Mouse (Mus musculus): ENCODE data around the gene Tdrd1. TPM values are rescaled to one million over a fixed set of nuclear protein-coding genes. Genes with fewer than 3 reads are reported as not detected.

Tdrd1 gene
- total and polyA plus RNA-seq, 3 experiments: not detected

DNA sequence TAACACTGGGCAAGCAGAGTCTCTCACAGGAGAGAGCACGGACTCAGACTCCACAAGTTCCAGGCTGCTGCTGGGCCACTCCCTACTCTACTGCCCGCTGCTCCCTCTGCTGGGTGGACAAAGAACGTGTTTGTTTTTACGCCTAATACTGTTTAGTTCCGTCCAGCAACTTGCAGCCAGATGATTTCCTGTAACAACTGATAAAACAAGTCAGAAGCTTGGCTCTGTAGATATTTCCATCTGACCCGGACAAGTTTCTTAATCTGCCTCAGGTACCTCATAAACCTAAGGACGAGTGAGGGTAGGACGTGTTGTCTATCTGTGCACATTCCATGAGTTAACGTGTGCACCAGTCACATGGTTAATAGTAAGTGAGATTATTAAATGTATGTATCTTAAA lies 14.4 kb upstream of the Tdrd1 start (continued):
- TF ChIP-seq CHD2 (IDR thresholded peaks at IDR 0.05; ENCODE audit: low read length): no peak
- TF ChIP-seq ZNF384 (IDR thresholded peaks at IDR 0.05; ENCODE audit: low read depth, low read length): no peak
- TF ChIP-seq HCFC1 (IDR thresholded peaks at IDR 0.05; ENCODE audit: low read depth, low read length): peak; percentile 64
- peak; percentile 54; the same call in 1 of the 2 replicates for TF ChIP-seq MYB (IDR thresholded peaks at IDR 0.05; ENCODE audit: low read depth, low read length)
- TF ChIP-seq NRF1 (IDR thresholded peaks at IDR 0.05; ENCODE audit: insufficient read depth, low read depth, low read length, poor library complexity, severe bottlenecking): no peak
- no peak for TF ChIP-seq JUND (IDR thresholded peaks at IDR 0.05; ENCODE audit: low read depth, low read length)
- peak; percentile 83 for TF ChIP-seq SIN3A (IDR thresholded peaks at IDR 0.05; ENCODE audit: low read length)
- no peak for TF ChIP-seq NELFE (IDR thresholded peaks at IDR 0.05; ENCODE audit: low read depth, low read length)
- no peak for TF ChIP-seq ZKSCAN1 (IDR thresholded peaks at IDR 0.05; ENCODE audit: low read depth, low read length)
- TF ChIP-seq RAD21 (IDR thresholded peaks at IDR 0.05; ENCODE audit: low read depth, low read length): peak; percentile 65
- no peak for TF ChIP-seq CHD1 (IDR thresholded peaks at IDR 0.05; ENCODE audit: low read depth, low read length)
- peak; percentile 63 for TF ChIP-seq MAX (IDR thresholded peaks at IDR 0.05; ENCODE audit: low read length)
- peak; percentile 84 for TF ChIP-seq TCF12 (IDR thresholded peaks at IDR 0.05; ENCODE audit: low read depth, low read length)
- TF ChIP-seq MAZ (IDR thresholded peaks at IDR 0.05; ENCODE audit: low read depth, low read length): 0 out of 2 replicates have a peak, but pooled peaks have one; percentile 41
- peak; percentile 45 for TF ChIP-seq ZC3H11A (IDR thresholded peaks at IDR 0.05; ENCODE audit: low read depth, low read length)
- no peak for TF ChIP-seq POLR2AphosphoS2 (IDR thresholded peaks at IDR 0.05; ENCODE audit: low read length)
- no peak for TF ChIP-seq POLR2AphosphoS5 (IDR thresholded peaks at IDR 0.05; ENCODE audit: borderline replicate concordance, low read depth, low read length)
- TF ChIP-seq GABPA (IDR thresholded peaks at IDR 0.05; ENCODE audit: low read depth, low read length): peak; percentile 38; the same call in 1 of the 2 replicates

DNA sequence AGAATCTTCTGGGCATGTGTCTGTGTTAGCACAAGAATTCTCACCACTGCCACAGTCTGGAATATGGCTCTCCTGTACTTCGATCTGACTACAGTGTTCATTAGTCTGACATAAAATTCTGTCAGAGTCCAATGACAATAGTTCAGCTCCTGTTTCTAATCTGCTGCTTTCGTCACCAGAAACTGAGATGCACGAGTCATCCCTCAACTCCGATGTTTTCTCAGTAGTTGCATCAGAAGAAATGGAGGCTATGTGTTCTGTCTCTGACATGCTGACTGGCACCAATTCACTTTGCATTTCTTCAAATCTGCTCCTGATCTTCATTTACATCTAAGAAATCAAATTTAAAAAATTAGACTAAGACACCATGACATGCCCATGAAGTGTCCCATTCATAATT lies 12.6 kb upstream of the Tdrd1 start:
- TF ChIP-seq TBP (IDR thresholded peaks at IDR 0.05; ENCODE audit: low read depth, low read length): no peak
- no peak for TF ChIP-seq POLR2AphosphoS2 (IDR thresholded peaks at IDR 0.05; ENCODE audit: low read length)
- TF ChIP-seq NRF1 (IDR thresholded peaks at IDR 0.05; ENCODE audit: insufficient read depth, low read depth, low read length, poor library complexity, severe bottlenecking): no peak
- TF ChIP-seq GABPA (IDR thresholded peaks at IDR 0.05; ENCODE audit: low read depth, low read length): no peak
- no peak for TF ChIP-seq BHLHE40 (IDR thresholded peaks at IDR 0.05; ENCODE audit: borderline replicate concordance, low read depth, low read length)
- TF ChIP-seq MEF2A (IDR thresholded peaks at IDR 0.05; ENCODE audit: extremely low read depth, insufficient replicate concordance, low read depth, low read length, poor library complexity, severe bottlenecking): no peak
- TF ChIP-seq TAL1 (IDR thresholded peaks at IDR 0.05; ENCODE audit: low read length): no peak
- no peak for TF ChIP-seq MAX (IDR thresholded peaks at IDR 0.05; ENCODE audit: low read length)
- no peak for TF ChIP-seq ETS1 (IDR thresholded peaks at IDR 0.05; ENCODE audit: low read depth, low read length)
- TF ChIP-seq MXI1 (IDR thresholded peaks at IDR 0.05; ENCODE audit: low read depth, low read length): no peak
- TF ChIP-seq CHD2 (IDR thresholded peaks at IDR 0.05; ENCODE audit: low read length): no peak
- TF ChIP-seq ZKSCAN1 (IDR thresholded peaks at IDR 0.05; ENCODE audit: low read depth, low read length): no peak
- no peak for TF ChIP-seq TCF12 (IDR thresholded peaks at IDR 0.05; ENCODE audit: low read depth, low read length)
- TF ChIP-seq EP300 (IDR thresholded peaks at IDR 0.05; ENCODE audit: low read depth in 1 of 2, low read length in 2 of 2): no peak
- TF ChIP-seq MYC (IDR thresholded peaks at IDR 0.05; ENCODE audit: low read depth, low read length): no peak
- Histone ChIP-seq H3K36me3 (ENCODE audit: control insufficient read depth in 1 of 2, insufficient read depth in 2 of 2, low read length in 2 of 2) (peaks cover 18 to 19% of the 10 kb centered on the region in 2 experiments), H3K27me3 (ENCODE audit: control insufficient read depth in 1 of 2, insufficient read depth in 2 of 2, low read length in 2 of 2) (no peaks in the 10 kb centered on the region), H3K79me2 (ENCODE audit: control insufficient read depth, insufficient read depth, low read length, poor library complexity) (peaks cover 19% of the 10 kb centered on the region; the same call in 1 of the 2 replicates), H3K9me3 (replicated peaks; ENCODE audit: insufficient read depth, low read length) (no peaks in the 10 kb centered on the region), H3K4me3 (ENCODE audit: control insufficient read depth in 1 of 2, insufficient read depth in 1 of 2, low read depth in 2 of 2, low read length in 2 of 2) (no peak overlapping the region), H3K4me1 (ENCODE audit: control insufficient read depth in 1 of 2, insufficient read depth in 2 of 2, low read length in 2 of 2) (peaks cover 11 to 12% of the 10 kb centered on the region in 2 experiments), H3K9ac (ENCODE audit: control insufficient read depth, low read depth, low read length, poor library complexity, severe bottlenecking) (no peak overlapping the region), H3K27ac (ENCODE audit: control insufficient read depth, low read depth, low read length) (peak overlapping the region; percentile 22; the same call in 1 of the 2 replicates)
- no peak for DNase-seq (ENCODE audit: low read depth, low spot score)

All from MEL (cell line).